Mouse (Mus musculus) lung, adult 2 months (tissue): ENCODE data around the gene Ntn1.

Experiments
- CTCF ChIP-seq: fragments of 200-500 bp; IDR thresholded peaks from 2 replicates; pipeline ENCODE4 v1.5.1; 2011; ENCODE audit warnings: mild to moderate bottlenecking, low read length, control low read depth; ENCODE audit not compliant: insufficient read depth
- POLR2A ChIP-seq: fragments of 200-500 bp; IDR thresholded peaks from 2 replicates; pipeline ENCODE4 v1.6.1; 2011; ENCODE audit warnings: low read depth, mild to moderate bottlenecking, control low read depth, low read length, borderline replicate concordance; ENCODE audit errors: extremely low read depth

DNA sequence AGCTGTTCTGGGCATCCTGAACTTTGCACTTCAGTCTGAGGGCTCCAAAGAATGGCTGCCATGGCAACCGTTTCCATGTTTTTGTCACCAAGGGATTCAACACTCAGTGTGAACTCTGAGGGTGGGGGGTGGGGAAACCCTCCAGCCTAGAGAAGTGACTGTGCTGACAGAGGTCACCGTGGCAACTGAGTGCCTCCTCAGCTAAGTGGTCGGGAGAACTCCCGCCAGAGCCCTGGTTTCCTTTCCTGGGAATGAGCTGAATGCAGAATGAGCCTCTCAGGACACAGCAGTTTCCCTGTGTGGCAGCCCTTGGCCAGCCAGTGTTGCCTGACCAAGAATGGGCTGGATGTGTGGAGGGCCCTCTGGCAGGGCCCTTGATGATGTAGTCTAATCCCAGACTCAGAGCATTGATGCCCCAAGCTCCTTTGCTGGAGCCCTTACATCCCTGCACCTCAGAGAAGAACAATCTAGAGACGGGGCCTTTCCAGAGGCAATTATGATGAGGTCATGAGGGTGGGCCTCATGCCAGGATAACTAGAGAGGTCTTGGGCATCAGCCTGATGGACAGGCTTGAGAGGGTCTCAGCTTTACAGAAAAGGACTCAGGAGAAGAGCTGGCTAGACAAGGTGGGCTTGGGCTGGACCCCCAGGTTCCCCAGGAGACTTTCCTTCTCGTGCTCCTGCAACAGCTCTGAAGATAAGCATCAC lies 185.3 kb downstream of the Ntn1 start:
- TF ChIP-seq CTCF (no peak), POLR2A (no peak)
